Comparison of ENCODE assay signal across 13 mouse cellular contexts in the genomic region with DNA sequence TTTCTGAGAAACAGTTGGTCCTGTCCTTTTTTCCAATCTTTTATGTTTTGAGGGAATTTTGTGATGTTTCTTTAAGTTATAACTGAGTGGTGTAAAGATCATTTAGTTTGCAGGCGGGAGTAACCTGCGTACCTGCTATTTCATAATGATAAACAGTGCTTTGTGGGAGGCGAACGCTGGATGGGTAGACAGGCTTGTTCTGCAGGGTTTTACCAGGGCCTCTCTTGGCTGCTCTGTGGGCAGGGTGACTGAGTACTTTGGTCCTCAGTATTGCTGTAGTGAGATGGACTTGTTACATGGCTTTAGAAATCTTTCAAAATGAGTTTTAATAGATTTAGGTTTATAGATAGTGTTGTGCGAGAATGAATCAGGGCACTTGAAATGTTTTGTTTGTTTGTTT.
DNase-seq lines count a peak whose midpoint lies in the region; ATAC-seq and TF ChIP-seq lines count a peak whose summit lies in the region.
"Had no signal": no experiment of that assay in that cellular context is flagged by ENCODE, and none has a peak within 500 bp of the region (broad histone marks: within the 10 kb centered on the region; RNA-seq: fewer than 3 reads in every experiment).

No protein-coding gene starts in this region.

- H3K9ac ChIP-seq in forebrain, embryonic 15.5 days (replicated peaks), result no peak overlapping the region
- no peak overlapping the region for H3K9ac ChIP-seq in forebrain, embryonic 11.5 days (ENCODE audit: low read length)
- H3K9ac ChIP-seq in kidney, embryonic 16.5 days (replicated peaks; ENCODE audit: low read length), result no peak overlapping the region
- no peak overlapping the region for H3K9ac ChIP-seq in embryonic facial prominence, embryonic 14.5 days (ENCODE audit: low read depth, low read length)
- H3K9ac ChIP-seq: liver, embryonic 14.5 days had no signal

- no peaks in the 10 kb centered on the region for H3K36me3 ChIP-seq in forebrain, embryonic 15.5 days
- H3K36me3 ChIP-seq in forebrain, embryonic 11.5 days (ENCODE audit: control insufficient read depth, insufficient read depth, low read length), result peaks cover 1% of the 10 kb centered on the region; the same call in 1 of the 2 replicates
- no peaks in the 10 kb centered on the region; the same call in 1 of the 2 replicates for H3K36me3 ChIP-seq in kidney, embryonic 16.5 days (ENCODE audit: insufficient read depth, low read length)
- peaks cover 5% of the 10 kb centered on the region; the same call in 1 of the 2 replicates for H3K36me3 ChIP-seq in embryonic facial prominence, embryonic 14.5 days (ENCODE audit: control insufficient read depth, insufficient read depth, low read length)
- peaks cover 46% of the 10 kb centered on the region for H3K36me3 ChIP-seq in limb, embryonic 10.5 days
- H3K36me3 ChIP-seq in thymus, adult 2 months (ENCODE audit: control insufficient read depth, insufficient read depth, low read length), result no peaks in the 10 kb centered on the region

- no peak for ATAC-seq in forebrain, embryonic 15.5 days (replicated peaks)
- no peak for ATAC-seq in forebrain, embryonic 11.5 days (replicated peaks; ENCODE audit: low FRiP score)
- ATAC-seq in kidney, embryonic 16.5 days (ENCODE audit: low FRiP score, low TSS enrichment), result no peak
- no peak for ATAC-seq in embryonic facial prominence, embryonic 14.5 days (ENCODE audit: low read depth)

- H3K9me3 ChIP-seq in forebrain, embryonic 15.5 days, result no peaks in the 10 kb centered on the region
- H3K9me3 ChIP-seq in forebrain, embryonic 11.5 days (ENCODE audit: control insufficient read depth, low read length), result no peaks in the 10 kb centered on the region
- H3K9me3 ChIP-seq in kidney, embryonic 16.5 days (ENCODE audit: low read length), result no peaks in the 10 kb centered on the region
- no peaks in the 10 kb centered on the region for H3K9me3 ChIP-seq in embryonic facial prominence, embryonic 14.5 days (ENCODE audit: control insufficient read depth, low read length)
- no peaks in the 10 kb centered on the region for H3K9me3 ChIP-seq in limb, embryonic 10.5 days (replicated peaks)

- no peak overlapping the region for H3K4me2 ChIP-seq in forebrain, embryonic 15.5 days (replicated peaks)
- no peak overlapping the region for H3K4me2 ChIP-seq in forebrain, embryonic 11.5 days (ENCODE audit: low read depth, low read length, severe bottlenecking)
- no peak overlapping the region for H3K4me2 ChIP-seq in kidney, embryonic 16.5 days (replicated peaks; ENCODE audit: low read depth, low read length)
- no peak overlapping the region for H3K4me2 ChIP-seq in embryonic facial prominence, embryonic 14.5 days (ENCODE audit: low read depth, low read length)

- peaks cover 46% of the 10 kb centered on the region for H3K4me1 ChIP-seq in forebrain, embryonic 15.5 days
- peaks cover 19% of the 10 kb centered on the region for H3K4me1 ChIP-seq in forebrain, embryonic 11.5 days (replicated peaks; ENCODE audit: control insufficient read depth, insufficient read depth, low read length)
- peaks cover 26% of the 10 kb centered on the region for H3K4me1 ChIP-seq in kidney, embryonic 16.5 days (ENCODE audit: insufficient read depth, low read length)
- peaks cover 16% of the 10 kb centered on the region for H3K4me1 ChIP-seq in embryonic facial prominence, embryonic 14.5 days (ENCODE audit: control insufficient read depth, insufficient read depth, low read length)
- H3K4me1 ChIP-seq in limb, embryonic 10.5 days, result peaks cover 30% of the 10 kb centered on the region
- peaks cover 11% of the 10 kb centered on the region for H3K4me1 ChIP-seq in thymus, adult 2 months (replicated peaks; ENCODE audit: control insufficient read depth, insufficient read depth, low read length)

- H3K27ac ChIP-seq in forebrain, embryonic 15.5 days (replicated peaks), result 0 out of 2 replicates have a peak overlapping the region, but pooled peaks have one; percentile 23
- H3K27ac ChIP-seq in forebrain, embryonic 11.5 days (ENCODE audit: low read depth, low read length), result no peak overlapping the region
- H3K27ac ChIP-seq in kidney, embryonic 16.5 days (ENCODE audit: low read length), result peak overlapping the region; percentile 36; the same call in 1 of the 2 replicates
- peak overlapping the region; percentile 22; the same call in 1 of the 2 replicates for H3K27ac ChIP-seq in embryonic facial prominence, embryonic 14.5 days (replicated peaks; ENCODE audit: low read depth, low read length)
- peak overlapping the region; percentile 58; the same call in 1 of the 2 replicates for H3K27ac ChIP-seq in limb, embryonic 10.5 days
- no peak overlapping the region for H3K27ac ChIP-seq in thymus, adult 2 months (ENCODE audit: control insufficient read depth, insufficient read depth, low read length)
- H3K27ac ChIP-seq: liver, embryonic 14.5 days had no signal

- no peak overlapping the region for H3K4me3 ChIP-seq in forebrain, embryonic 15.5 days
- no peak overlapping the region for H3K4me3 ChIP-seq in forebrain, embryonic 11.5 days (ENCODE audit: low read depth, low read length)
- H3K4me3 ChIP-seq in kidney, embryonic 16.5 days (ENCODE audit: low read length), result no peak overlapping the region
- H3K4me3 ChIP-seq in embryonic facial prominence, embryonic 14.5 days (ENCODE audit: low read depth, low read length), result no peak overlapping the region
- no peak overlapping the region for H3K4me3 ChIP-seq in limb, embryonic 10.5 days
- H3K4me3 ChIP-seq in thymus, adult 2 months (ENCODE audit: control insufficient read depth, insufficient read depth, low read length), result no peak overlapping the region

- TF ChIP-seq POLR2A in thymus, adult 2 months (IDR thresholded peaks at IDR 0.05; ENCODE audit: control insufficient read depth, extremely low read depth, insufficient read depth, low read length, poor library complexity), result no peak

- H3K27me3 ChIP-seq in forebrain, embryonic 15.5 days, result no peaks in the 10 kb centered on the region
- H3K27me3 ChIP-seq in forebrain, embryonic 11.5 days (ENCODE audit: control insufficient read depth, insufficient read depth, low read length), result no peaks in the 10 kb centered on the region
- no peaks in the 10 kb centered on the region for H3K27me3 ChIP-seq in kidney, embryonic 16.5 days (ENCODE audit: insufficient read depth, low read length)
- no peaks in the 10 kb centered on the region for H3K27me3 ChIP-seq in embryonic facial prominence, embryonic 14.5 days (replicated peaks; ENCODE audit: control insufficient read depth, insufficient read depth, low read length)
- no peaks in the 10 kb centered on the region for H3K27me3 ChIP-seq in limb, embryonic 10.5 days (ENCODE audit: low read depth, poor library complexity, severe bottlenecking)
- H3K27me3 ChIP-seq in thymus, adult 2 months (ENCODE audit: control insufficient read depth, insufficient read depth, low read length), result no peaks in the 10 kb centered on the region

- WGBS in forebrain, embryonic 15.5 days, result 62% methylated on average over 5 of the region's 5 CpGs
- 83% methylated on average over 5 of the region's 5 CpGs for WGBS in forebrain, embryonic 11.5 days
- 42% methylated on average over 5 of the region's 5 CpGs for WGBS in kidney, embryonic 16.5 days
- whole genome bisulfite sequencing in embryonic facial prominence, embryonic 14.5 days, result 57% methylated on average over 5 of the region's 5 CpGs
- 72% methylated on average over 5 of the region's 5 CpGs for WGBS in limb, embryonic 10.5 days
- WGBS in thymus, adult 2 months, result 98% methylated on average over 5 of the region's 5 CpGs

- no peak for TF ChIP-seq CTCF in thymus, adult 2 months (IDR thresholded peaks at IDR 0.05; ENCODE audit: borderline replicate concordance, control insufficient read depth, extremely low read depth, insufficient read depth, low read length, poor library complexity)

- DNase-seq in forebrain, embryonic 11.5 days (ENCODE audit: low spot score), result no peak
- DNase-seq in kidney, adult 11 months, result no peak
- DNase-seq in embryonic facial prominence, embryonic 14.5 days (ENCODE audit: low spot score), result no peak
- no peak for DNase-seq in limb, embryonic 10.5 days (ENCODE audit: low spot score)
- no peak for DNase-seq in ovary, postnatal 36 days (ENCODE audit: low spot score)
- no peak for DNase-seq in thymus, adult 2 months
- DNase-seq: adrenal gland, adult 2 months; B cell, adult 2 months; cerebellum, adult 2 months; heart, adult 11 months had no signal

Comparison
In these comparisons a context has a peak if more than half of its experiments do, and no peak if none do; other contexts are left out.
1. H3K27ac ChIP-seq: peak in forebrain, embryonic 15.5 days (single experiment), kidney, embryonic 16.5 days (single experiment), embryonic facial prominence, embryonic 14.5 days (single experiment) and limb, embryonic 10.5 days (single experiment); none in forebrain, embryonic 11.5 days (single experiment) and thymus, adult 2 months (single experiment).